Mouse (Mus musculus) v-Abl transformed pro-B cells (cell line): ENCODE measurements at regions not wholly inside any gene's neighbourhood (a gene's known extent, or its start where the extent isn't known, plus 50 kb on each side); places are given as distances from the start of the nearest gene placed in this dataset.

ENCODE experiments used
- in situ Hi-C, 2 experiments: fragments of 400-800 bp; cut with MboI; formaldehyde crosslinking; loops; one replicate each; pipeline ENCODE4 v1.15.1; 2025; ENCODE audit not compliant: unreplicated experiment in 2 of 2

DNA sequence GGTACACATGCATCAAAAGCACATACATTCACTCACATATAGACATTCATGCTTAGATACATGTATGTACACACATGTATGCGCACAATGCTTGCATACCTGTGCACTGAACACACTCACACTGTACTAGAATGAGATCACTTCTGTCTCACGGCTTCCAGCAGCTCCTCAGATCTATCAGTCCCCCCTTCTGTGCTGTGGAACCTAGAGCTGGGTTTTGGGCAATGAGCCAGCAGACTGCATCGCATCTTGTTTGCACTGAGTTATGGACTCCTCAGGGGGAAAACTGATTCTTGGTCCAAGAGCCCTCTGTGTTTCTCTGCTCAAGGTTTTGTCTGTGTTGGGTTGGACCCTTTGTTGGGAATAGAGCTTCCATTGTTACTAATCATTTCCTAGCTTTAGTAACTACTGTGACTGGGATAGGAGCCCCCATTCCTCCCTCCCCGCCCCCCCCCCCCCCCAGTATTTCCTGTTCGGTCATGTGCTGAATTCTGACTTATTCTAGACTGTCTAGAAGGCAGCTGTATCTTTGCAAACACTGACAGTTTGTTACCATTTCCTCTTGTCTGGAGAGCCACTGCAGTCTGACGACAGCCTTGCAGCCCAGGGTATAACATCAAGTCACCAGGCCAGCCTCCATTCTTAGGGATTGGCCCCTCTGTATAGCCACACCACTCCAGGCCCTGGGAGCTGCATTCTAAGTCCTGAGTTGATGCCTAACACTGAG lies 101.3 kb downstream of the Tpra1 start:
- in situ Hi-C loops = no loop called here

DNA sequence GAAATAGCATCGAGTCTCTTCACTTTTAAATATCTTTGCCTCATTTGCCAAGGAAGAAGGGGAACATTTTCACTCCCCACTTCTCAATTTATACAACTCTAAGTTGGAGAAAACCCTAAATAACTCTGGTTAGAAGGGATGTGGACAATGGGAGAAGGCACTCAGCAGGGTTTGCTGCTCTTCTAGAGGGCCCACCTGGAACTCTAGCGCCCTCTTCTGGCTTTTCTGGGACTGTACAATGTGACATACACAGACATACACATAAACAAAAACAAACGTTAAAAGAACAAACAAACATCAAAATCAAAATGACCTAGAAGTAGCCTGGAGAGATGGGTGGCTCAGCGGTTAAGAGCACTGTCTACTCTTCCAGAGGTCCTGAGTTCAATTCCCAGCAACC lies 103.0 kb downstream of the Tpra1 start:
- in situ Hi-C loops = no loop called here

DNA sequence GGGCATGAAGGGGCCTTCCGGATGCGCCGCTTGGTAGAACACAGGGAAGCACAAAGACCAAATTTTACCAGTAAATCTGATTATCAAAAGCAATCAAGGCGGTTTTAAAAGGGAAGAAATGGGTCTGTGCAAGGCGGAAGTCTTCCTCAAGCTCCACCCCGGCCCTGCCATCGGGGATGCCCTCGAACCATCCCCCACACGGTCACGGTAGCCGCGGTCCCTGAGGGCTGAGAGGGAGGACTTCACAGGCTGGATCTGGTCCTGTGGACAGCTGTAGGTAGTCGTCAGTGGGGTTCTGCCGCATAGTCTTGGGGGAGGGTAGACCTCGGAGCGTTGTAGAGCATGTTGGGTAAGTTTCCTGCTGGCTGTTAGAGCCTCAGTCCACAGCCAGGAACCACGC lies 104.9 kb downstream of the Tpra1 start:
- in situ Hi-C loops = no loop called here

DNA sequence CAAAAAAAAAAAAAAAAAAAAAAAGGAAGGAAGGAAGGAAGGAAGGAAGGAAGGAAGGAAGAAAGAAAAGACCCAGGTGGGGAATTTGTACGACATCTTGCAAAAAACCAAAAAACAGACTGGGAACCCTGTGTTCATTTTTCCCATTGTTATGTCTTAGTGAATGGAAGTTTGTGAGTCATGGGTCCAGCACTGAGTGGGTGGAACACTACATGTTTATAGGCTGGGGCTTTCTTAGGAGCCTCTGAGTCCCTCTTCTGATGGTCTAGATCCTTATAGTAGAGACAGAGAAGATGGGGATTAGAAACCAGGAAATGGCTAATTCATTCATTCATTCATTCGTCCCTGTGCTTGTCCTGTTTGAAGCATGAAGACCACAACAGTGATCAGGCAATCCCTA lies 105.5 kb downstream of the Tpra1 start:
- in situ Hi-C loops = no loop called here

DNA sequence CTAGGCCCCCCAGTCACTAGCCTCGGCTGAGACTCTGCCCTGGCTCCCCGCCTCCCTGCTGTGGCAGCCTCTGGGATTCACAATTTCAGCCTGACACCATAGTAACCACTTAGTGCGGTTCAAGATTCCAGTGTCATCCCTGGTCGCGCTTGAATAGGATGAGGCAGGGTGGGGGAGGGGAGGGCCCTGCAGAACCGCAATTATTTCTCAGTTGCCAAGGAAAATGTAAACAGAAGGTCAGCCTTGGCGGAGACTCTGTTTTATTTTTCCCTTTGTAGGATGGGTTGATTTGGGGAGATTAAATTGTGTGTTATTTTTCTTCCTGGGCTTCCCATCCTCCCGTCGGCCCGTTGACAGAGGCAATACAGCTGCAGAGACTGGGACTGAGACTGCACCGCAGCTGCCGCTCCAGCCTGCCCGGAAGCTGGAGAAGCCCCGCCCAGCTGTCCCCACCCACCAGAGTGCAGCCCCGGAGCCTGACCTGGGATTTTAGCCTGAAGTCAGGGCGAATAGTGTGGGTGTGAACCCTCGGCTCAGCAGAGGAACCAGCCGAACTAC lies 106.6 kb downstream of the Tpra1 start:
- in situ Hi-C loops = no loop called here

DNA sequence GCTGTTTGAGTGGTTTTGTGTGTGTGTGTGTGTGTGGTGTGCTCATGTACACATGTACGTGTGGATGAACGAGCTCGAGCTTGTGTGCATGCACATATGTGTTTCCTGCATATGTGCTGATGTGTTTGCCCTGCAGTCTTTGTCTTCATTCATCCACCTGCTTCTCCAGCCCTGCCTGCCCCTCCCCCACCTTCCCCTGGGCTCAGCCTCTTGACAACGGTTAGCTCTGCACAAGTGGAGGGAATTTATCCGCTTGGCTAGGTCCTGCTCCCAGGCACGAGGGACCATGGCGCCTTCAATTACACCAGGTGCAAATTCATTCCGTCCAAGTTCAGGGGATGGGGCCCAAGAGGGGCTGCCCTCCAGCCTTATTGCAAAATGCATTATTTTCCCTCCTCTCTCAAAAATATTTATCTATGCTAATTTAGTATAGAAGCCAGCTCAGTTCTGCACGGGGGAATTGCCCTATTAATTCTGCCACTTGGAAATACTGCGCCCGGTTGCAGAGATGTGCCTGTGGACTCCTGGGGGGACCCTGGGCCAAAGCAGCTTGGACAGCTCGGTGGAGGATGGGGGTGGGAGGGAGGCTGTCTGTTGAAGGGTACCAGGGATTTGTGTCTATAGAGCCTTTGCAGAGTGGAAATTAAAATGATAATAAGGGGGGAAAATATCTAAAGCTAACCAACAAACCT lies 111.1 kb downstream of the Tpra1 start:
- in situ Hi-C loops = no loop called here

DNA sequence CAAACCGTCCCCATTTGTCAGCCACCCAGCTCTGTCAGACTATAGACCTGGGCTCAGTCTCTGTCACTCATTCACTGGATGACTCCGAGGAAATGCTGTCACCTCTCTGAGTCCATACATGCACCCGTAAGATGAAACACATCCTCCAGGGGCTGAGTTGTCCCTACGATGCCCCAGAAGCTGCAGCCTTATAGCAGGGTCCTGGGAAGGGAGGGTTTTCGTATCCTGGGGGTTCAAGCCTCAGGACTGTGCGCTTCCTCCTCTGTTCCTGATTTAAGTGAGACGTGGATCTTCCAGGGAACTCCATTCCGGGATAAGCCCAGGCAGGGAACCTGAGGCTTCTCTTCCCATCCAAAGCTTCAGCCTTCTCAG lies 111.6 kb downstream of the Tpra1 start:
- in situ Hi-C loops = no loop called here

DNA sequence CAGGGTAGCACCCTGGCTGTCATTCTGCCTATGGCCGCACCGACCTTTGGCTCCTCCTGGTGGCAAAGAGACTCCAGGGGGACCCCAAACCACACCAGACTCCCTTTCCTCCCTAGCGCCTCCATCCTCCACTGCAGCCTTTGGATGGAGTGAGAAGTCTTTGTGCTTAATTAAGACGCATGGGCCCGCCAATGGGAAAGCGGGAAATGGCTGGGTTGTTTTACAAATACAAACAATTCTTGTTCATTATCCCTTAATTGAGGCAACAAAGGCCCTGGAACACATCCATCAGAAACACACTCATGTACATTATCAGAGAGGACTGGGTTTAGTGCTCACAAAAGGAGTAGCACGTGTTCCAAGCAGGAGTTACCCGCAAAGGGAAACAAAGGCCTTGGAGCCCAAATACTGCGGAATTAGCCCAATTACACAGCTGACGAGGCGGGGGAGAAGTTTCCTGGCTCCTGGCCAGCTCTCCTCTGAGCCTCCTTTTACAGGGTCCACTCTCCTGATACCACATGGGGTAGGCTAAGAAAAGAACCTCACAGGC lies 122.1 kb downstream of the Tpra1 start:
- in situ Hi-C loops = loop anchor here in 1 of 2 experiments (5.0 kb wide), 1 partner anchor 42 kb away; no protein-coding TSS in a partner anchor

DNA sequence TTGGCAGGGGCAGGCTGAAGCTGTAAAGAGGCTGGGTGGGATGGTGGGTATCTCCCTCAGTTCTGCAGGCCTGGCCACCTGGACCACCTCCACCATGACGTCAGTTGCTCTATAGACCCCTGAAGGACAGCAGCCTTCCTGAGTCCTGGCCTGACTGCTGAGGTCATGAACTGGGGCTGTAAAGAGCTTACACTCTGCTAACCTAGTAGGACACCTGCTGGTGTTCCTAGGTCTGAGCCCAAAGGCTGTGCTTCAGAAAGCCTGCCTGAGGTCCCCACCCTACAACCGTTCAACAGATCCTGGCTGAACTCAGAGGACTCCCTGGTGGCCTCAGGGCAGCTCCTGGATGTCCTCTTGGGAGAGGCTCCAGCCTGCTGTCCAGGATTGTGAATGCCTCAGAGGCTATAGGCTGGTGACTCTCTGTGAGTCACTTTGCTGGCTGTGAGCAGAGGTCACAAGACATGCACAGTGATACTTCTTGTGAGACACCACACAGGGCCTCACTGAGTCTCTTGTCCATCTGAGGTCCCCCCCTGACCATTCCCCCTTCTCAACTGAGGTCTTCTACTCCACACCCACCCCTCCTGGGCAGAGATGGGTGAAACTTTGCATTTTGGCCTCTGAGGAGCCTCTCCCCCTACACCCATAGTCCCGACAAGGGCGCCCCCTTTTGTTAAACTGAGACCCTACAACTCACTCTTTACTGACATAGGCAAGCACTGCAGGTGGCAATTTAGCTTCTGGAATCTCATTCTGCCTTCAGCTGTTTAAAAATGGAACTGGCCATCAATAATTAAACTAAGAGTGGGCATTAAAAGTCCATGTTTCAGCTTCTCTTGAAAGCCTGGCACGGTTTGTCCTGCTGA lies 131.6 kb downstream of the Tpra1 start:
- in situ Hi-C loops = no loop called here

DNA sequence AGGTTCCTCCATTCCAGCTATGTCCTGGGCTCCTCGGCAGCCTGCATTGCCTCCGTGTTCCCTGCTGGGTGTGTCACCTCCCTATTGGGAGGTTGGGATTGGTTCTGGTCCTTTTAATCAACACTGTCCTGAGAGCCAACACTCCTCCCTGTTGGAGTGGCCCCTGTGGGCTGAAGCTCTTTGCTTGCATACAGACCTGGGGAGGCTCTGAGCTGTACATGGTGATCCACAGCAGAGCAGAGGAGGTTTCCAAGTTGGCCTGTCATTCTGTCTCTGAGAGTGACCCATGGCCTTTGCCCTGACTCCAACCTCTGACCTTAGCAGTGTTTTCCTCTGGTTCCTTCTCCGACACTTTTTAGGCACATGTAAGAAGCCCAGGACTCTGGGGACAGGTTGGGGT lies 132.4 kb downstream of the Tpra1 start:
- in situ Hi-C loops = no loop called here

DNA sequence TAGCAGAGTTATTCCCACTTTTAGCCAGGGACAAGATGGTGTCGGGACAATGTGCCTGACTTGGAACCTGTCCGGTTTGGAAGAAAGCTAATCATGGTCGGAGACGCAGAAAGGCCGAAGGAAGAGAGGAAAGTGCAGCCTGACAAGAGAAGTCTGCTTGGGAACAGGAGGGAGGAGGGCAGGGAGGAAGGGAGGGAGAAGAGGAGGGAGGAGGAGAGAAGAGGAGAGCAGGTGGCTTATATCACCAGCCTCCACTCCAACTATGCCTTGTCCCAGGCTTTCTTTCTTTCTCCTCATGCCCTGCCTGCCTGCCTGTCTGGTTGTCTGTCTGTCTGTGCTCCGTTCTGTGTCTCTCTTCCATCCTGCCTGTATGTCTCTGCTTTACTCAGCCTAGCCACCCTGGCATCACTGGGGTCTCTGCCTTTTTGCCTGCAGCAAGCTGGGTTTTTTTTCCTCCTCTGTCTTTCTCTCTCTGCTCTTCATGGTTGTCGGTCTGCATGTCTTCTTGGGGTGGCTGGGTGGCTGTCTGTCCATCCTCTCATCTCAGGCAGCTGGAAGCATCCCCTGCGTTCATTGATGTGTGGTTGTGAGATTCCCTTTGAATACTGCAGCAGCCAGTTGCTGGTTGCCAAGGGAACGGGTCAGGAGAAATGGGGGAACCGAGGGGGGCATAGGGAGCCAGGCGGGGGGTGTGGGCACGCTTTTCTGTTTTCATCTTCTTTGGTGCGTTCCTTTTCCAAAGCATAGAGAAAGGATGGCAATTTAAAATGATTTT lies 133.2 kb downstream of the Tpra1 start:
- in situ Hi-C loops = no loop called here

DNA sequence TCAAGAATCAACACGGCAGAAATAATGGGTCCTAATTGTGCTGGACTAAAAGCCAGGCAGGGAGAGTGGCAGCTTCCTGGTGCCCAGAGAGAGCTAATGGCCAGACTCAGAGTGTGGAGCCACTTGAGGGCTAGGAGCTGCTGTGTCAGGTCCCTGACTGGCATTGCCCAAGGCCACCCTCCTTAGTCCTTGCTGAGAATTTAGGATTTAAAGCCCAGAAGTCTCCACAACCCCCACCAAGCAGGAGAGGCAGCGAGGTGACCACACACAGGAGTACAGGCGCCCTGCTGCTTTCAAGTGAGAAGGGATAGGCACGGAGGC lies 133.7 kb downstream of the Tpra1 start:
- in situ Hi-C loops = no loop called here

DNA sequence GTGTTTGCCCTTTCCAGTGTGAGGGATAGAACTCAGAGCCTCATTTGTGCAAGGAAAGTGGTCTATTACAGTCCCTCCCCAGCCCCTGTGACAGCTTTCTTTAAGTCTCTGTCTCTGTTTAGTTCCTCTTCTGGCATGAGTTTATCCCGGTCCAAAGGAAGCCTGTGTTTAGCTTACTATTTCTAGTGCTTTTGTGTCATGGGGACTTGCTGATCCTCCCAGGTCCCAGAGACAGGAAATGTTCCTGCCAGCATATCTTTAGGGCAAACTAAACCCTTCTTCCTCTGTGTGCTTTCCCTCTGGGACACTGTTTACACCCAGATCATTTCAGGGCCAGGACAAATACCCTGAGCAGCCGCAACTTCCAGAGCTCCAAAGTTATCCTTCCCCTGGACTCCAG lies 135.3 kb downstream of the Tpra1 start:
- in situ Hi-C loops = no loop called here

DNA sequence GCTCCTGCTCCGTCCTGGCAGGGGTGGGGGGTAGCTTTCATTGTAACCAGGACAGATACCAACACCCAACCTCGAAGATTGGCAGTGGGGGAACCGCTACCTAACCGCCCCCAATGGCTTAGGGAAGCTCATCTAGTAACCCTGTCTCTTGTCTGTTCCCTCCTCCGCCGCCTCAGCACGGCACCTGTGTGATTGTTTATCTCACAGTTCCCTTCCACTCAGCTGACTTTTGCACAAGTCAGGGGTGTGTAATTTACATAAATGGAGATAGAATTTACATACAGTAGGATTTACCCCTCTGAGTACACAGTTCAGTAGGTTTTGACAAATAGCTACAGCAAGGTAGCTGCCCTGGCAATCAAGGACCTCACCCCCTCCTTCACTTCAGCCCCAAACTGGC lies 135.8 kb downstream of the Tpra1 start:
- in situ Hi-C loops = no loop called here

DNA sequence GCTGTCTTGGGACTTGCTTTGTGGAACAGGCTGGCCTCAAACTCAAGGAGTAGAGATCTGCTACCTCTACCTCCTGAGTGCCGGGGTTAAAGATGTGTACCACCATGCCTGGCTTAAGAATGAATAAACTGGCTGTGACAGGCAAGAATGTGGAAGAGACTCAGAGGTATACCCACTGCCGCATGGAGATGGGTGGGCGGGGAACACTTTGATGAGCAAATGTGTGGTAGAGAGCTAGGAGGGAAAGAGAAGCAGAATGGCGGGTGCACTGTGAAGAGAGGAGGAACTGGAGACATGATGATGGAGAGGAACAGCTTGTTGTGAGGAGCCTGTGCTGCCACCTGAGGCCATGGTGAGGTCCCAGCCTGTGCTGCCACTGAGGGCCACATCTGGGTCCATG lies 138.9 kb downstream of the Tpra1 start:
- in situ Hi-C loops = no loop called here

DNA sequence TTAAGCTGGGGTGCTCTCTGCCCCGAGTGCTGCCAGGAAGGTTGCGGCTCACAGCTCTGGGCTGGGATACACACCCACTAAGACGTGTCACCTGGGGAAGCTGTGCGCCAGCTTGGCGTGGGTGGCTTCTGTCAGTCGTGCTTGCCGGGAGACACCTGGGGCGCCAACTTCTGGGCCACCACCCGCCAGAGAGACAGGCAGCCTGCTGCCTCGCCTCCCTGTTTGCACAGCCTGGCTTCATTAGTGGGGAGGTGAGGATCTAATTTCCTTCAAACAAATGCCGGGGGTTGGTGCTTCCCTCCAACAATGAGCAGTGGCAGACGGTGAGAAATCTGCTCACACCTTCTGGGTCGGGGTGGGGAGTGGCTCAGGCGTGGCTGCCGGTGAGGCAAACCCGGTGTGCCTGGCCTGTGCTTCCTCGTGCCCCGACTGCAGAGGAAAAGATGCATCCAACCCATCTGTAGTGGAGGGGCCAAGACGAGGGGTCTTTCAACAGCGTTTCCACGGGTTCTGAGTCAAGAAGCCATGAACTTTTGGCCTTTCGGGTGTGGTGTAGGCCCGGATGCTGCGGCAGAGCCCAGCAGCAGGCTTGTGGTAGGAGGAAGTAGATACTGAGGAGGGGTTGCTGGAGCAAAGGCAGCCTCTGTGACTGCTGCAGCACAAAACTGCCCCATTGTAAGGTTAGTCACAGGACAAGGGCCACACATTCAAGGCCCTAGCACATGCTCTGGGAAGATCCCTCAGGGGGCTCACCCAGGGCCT lies 140.6 kb downstream of the Tpra1 start:
- in situ Hi-C loops = no loop called here

DNA sequence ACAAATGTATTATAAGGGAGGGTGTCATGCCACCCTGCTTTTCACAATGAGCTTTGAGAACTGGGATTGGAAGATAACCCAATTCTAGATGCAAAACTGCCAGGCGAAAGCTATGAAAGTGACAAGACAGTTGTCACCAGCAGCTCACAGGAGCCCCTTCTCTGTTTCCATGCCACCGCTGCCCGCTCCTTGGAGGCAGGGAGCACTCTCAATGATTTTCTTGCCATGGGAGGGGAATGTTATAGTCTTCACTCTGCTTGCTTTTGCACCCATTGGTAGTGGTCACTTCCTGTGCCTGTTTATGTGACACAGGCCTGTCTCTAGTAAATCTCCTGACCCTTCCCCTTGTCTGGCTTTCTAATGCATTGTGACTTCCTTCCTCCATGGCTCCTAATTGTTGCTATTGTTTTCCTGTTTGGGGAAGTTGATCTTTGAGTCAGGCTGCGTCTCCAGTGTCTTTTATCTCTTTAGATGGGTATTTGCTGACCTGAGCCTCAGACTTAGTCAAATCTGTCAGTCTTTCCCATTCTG lies 143.4 kb downstream of the Tpra1 start:
- in situ Hi-C loops = loop anchor here in 1 of 2 experiments (5.0 kb wide), 1 partner anchor 507 kb away; no protein-coding TSS in a partner anchor

DNA sequence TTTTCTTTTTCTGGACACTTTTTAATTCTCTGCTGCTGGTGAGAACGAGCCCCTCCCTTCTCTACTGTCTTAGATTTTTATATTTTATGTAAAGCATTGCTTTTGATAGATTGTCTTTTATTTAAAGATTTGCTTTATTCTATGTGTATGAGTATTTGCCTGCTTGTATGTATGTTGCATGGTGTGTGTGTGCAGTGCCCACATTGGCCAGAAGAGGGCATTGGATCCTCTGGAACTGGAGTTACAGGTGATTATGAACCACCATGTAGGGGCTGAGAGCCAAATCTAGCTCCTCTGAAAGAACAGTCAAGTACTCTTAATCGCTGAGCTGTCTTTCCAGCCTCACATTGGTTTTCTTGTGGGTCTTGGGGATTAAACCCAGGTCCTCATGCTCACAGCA lies 144.4 kb downstream of the Tpra1 start:
- in situ Hi-C loops = loop anchor here in 1 of 2 experiments (5.0 kb wide), 1 partner anchor 506 kb away; no protein-coding TSS in a partner anchor
